Mouse (Mus musculus) layer of hippocampus, adult 9-11 months (tissue): Measurements from ENCODE around the gene Olfr904.
"Not testable (repeated sequence)": the region's sequence is repeated elsewhere in the genome, so short reads cannot be mapped to it uniquely, and the experiment has no call there.

ENCODE experiments used
- DNase-seq: peaks from one replicate; pipeline ENCODE4 v3.0.0; 2022

Olfr904 gene

DNA sequence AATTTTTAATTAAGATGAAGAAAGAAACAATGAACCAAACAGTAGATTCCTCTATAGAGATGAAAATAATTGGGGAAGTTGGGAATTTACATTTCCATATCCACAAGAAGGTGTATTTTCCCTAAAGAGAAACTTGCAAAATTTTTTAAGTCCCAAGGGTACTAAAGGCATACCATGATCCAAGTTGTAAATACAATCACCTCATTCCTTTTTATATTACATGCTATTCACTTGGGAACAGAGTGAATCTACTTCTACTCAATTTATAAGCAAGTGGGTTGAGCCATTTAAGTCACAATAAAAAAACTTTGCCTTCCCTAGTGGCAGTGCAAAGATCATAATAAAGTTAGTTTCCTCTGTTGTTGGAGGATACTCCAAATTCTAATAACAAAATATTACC is at the start of gene Olfr904:
Gene Olfr904, plus strand, starts transcription at position 301 of the 400 bp plus-strand sequence.
- DNase-seq = no peak

DNA sequence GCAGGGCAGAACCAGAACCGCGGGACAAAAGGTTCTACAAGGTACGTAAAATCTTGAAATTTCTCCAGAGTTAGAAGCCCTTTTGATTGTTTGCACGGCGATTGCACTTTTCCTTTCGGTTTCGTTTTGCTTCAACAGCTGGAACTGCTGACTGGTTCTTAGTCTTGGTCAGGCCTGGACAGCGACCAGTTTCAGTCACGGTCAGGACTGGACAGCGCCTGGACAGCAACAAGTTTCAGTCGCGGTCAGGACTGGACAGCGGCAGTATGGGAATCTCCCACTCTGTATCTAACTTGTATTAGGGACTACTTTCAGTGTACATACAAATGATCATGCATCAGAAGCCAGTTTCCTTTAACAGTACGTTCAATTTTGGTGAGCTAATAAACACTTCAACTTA is 49.4 kb upstream of the Olfr904 start:
- DNase-seq = not testable (repeated sequence)

DNA sequence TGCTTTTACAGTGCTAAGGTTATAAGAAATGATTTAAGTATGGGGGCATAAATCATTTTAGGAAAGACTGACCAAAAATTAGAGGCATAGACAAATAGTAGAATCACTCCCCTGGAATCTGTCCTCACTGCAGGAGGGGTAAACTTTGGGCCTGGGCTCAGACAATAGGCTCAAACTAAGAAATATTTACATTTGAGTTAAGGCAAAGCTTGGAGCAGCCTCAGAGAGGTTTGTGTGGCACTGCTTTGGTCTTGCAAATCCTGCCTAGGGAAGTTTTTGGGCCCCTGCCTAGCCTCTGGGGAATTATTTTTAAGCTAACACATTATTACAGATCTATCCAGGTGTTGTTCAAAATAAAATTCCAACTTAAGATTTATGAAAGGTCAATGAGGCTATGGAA is 39.1 kb upstream of the Olfr904 start:
- DNase-seq = no peak

DNA sequence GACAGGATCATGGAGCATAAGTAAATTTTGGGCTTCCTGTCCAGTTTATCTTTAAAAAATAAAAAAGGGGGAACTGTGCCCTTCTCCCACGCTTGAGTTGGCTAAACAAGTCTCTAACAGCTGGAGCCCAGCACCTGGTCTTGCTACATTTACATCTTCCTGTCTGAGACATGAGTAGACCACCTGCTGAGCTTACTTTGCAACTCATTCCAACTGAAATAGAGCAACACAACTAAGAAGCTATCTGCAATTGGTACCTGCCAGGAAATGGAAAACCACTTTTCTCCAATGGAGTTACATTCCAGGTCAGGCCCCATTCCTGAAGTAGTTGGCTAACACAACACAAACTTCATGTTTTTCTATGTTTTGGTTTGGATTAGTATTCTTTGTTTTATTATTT is 35.9 kb upstream of the Olfr904 start:
- no peak for DNase-seq

DNA sequence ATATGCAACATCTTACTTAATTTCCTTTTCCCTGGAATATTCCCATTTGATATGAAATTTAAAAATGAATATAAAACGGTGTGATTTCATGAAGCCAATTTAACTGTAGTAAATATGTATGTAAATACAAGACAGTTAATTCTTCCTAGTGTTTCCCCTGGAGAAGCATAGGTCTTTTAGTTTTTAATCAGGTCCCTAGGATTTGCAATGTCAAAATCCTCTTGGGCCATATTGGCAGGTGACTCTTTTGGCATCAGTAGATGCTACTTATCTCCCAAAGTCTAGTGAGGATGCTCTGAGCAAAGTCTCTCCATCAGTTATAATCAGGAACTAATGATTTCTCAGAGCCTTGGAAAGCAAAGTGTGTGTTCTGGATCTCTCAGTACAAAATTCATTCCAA is 33.8 kb upstream of the Olfr904 start, which contains the start of gene Olfr901:
Gene Olfr901, plus strand, starts transcription at position 301 of the 400 bp plus-strand sequence.
- no peak for DNase-seq

DNA sequence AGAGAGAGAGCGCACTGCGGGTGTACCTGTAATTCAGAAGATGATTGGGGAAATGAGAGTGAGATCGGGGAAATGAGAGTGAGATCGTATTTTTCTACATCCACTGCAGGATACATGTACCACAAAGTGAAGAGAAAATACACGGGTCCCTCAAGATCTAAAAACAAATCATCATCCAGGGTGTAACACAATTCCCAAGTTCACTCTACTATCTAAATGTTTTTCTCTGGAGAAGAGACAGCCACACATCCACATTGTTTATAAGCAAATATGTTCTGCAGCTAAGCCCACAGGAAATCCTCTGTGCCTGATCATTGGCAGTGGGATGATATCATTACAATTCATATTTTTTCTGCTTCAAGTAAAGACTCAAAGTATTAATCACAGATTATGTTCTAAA is 15.6 kb upstream of the Olfr904 start, which contains the start of gene Olfr902:
Gene Olfr902, plus strand, starts transcription at position 301 of the 400 bp plus-strand sequence.
- DNase-seq = no peak

DNA sequence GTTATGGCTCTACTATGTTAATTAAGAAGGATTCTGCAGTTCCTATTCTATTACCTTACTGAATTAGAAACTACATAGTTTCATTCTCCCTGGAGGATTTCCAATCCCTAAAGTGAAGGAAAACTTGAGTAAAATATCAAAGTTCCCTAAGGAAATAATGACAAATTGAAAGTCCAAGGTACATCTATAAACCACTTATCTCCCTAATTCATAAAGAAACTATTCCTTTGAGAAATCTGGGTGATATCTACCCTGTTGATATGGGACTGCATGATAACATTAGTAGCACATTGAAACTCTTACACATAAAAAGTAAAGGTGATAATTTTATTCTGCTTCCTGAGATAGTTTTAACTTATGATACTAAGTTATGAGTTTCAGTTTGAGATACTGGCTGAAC is 7.9 kb downstream of the Olfr904 start, which contains the start of gene Olfr905:
Gene Olfr905, plus strand, starts transcription at position 301 of the 400 bp plus-strand sequence.
- DNase-seq = no peak

DNA sequence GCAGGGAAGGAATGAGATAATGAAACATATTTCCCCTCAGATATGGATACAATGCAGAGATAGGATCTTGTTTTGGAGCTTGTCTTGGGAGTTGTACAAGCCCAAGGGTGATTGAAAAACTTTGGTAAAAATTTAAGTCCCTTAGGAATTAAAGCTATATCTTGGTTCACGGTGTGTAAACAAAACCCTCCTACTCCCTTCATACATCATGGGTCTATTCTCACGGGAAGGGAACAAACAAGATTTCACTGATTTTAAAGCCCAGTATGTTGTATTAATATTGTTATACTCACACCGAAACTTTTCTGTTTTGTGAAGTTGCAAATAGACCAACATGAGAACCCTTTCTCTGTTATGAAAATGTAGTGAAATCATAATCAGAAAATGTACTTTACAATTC is 23.8 kb downstream of the Olfr904 start, which contains the start of gene Olfr906:
Gene Olfr906, plus strand, starts transcription at position 301 of the 400 bp plus-strand sequence.
- no peak for DNase-seq

DNA sequence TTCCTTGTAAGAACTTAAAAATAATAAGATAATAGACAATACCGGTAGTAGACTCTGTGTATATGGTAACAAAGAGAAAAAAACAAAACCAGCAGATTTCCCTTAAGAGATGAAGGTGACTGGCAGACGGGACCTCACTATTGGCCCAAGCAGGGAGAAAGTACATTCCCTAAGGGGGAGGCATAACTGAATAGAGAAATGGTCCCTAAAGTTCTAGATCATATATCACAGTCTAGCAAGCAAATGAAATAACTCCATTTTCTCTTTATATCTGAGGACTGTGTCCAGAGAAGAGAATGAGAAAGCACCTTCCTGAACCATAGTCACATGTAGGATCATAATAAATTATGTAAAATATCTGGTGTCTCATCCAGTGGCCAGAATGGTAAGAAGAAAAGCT is 32.6 kb downstream of the Olfr904 start, which contains the start of gene Olfr907:
Gene Olfr907, plus strand, starts transcription at position 301 of the 400 bp plus-strand sequence.
- no peak for DNase-seq

DNA sequence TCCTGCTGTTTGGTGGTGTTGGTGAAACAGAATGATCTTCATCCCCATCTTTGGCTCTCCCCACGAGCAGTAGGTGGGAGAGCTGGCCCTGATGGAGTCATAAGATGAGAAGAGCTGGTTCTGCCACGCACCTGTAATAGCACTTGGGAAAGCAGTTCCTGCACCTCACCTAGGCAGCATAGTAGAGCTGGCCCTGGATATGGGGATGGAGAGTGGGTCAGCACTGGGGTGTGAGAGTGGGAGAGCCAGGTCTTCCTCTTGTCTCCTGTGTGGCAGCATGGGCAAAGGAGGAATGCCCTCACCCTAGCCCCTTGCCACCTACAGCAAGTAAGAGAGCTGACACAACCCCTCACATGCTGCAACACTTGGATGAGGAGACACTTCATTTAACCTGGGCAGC is 49.4 kb downstream of the Olfr904 start:
- DNase-seq = no peak
